Mouse (Mus musculus): Measurements from ENCODE around the gene Lin37. TPM values are rescaled to one million over a fixed set of nuclear protein-coding genes. Genes with fewer than 3 reads are reported as not detected.

The Lin37 gene
- polyA plus RNA-seq, 1 experiment from 2014 or later, result 49.2 TPM

DNA sequence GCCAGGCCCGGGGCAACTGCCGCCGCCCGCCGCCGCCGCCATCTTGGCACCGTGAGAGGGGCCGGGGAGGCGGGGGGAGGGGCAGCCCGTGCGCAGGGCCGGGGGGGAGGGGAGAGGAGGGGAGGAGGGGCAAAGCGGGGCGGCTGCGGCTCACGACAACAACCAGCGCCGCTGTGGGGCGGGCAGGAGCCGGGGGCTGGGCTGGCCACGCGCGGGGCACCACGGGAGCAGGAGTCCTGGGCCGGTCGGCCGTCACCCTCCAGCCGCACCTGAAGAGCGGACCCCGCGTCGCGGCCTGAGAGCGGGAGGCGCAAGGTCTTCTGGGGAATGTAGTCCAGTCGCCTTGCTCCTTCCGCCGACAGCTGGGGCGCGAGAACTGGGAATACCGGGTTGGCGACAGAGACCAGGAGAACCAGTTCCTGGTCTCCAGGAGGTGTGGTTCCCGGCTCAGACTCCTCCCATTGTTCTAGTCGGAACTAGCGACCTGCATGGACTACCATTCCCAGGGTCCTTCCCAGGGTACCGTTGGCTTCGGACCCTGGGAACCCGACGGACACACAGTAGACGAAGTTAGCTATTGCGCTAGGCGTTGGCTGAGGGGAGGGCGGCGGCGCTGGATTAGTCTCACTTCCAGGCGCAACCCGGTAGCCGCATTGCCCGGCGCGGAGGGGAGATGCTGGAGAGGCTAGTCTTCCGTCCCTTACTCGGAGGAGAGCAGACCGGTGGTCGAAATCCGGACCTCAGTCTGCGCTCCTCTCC, 29.2 kb upstream of the Lin37 start, which contains the start of gene Kmt2b:
Gene Kmt2b, minus strand, starts transcription at position 51 of the 759 bp plus-strand sequence.
- H3K9ac ChIP-seq, result peak within 1 kb of the TSS; percentile 98
- ATAC-seq (ENCODE audit: low FRiP score) (peak; percentile 95), DNase-seq (ENCODE audit: low spot score) (peak; percentile 93)
- no peaks in the 10 kb centered on the region for H3K9me3 ChIP-seq (ENCODE audit: control insufficient read depth, low read length)
- peaks cover 30% of the 10 kb centered on the region for H3K36me3 ChIP-seq (replicated peaks; ENCODE audit: control insufficient read depth, insufficient read depth)
- peak within 1 kb of the TSS; percentile 93 for H3K4me2 ChIP-seq (replicated peaks)
- H3K4me3 ChIP-seq (replicated peaks; ENCODE audit: low read length), result peak within 1 kb of the TSS; percentile 85
- WGBS, result under 1% methylated on average over 57 of the region's 68 CpGs
- peak within 1 kb of the TSS; percentile 94 for H3K27ac ChIP-seq
- no peaks in the 10 kb centered on the region for H3K27me3 ChIP-seq (ENCODE audit: control insufficient read depth, insufficient read depth, low read length)
- H3K4me1 ChIP-seq (replicated peaks; ENCODE audit: control insufficient read depth, insufficient read depth, low read length), result peaks cover 10% of the 10 kb centered on the region

DNA sequence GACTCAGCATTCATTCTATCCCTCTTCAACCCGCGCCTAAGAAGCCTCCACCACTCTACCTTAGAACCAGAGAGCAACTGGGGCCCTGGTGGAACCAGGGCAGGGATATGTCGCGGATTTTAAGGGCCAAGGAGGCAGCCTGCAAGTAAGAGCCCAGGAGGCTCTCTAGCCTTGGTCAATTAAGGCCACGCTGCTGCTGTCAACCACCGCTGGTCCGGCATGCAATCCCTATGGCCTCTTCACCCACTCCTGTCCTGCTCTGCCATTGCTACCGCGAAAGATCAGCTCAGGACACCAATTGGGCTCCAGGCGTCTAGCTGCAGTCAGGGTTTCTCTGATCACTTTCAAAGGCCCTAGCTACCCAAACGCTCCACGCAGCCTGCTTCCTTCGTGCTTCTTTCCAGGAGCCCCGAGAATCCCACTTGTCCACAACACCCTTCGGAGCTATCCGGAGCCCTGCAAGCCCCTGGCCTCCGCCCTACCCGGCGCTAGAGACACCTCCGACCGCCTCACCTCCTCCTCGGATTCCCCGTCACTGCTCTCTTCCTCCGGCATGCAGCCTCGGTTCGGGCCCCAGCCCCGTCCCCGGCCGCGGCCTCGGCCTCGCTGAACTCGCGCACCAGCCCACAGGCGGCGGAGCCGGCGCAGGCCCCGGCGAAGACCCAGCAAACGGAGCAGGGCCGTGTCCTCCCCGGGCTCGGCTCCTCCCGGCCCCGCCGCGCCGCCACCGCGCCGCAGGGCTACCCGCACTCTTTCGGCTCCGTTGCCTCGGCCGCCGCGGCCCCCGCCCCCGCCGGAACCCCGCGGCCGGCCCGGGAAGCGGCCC, 28.4 kb upstream of the Lin37 start:
- Histone ChIP-seq H3K27ac (peak overlapping the region; percentile 94), H3K9me3 (ENCODE audit: control insufficient read depth, low read length) (no peaks in the 10 kb centered on the region), H3K36me3 (replicated peaks; ENCODE audit: control insufficient read depth, insufficient read depth) (peaks cover 38% of the 10 kb centered on the region), H3K4me3 (replicated peaks; ENCODE audit: low read length) (peak overlapping the region; percentile 85), H3K4me1 (replicated peaks; ENCODE audit: control insufficient read depth, insufficient read depth, low read length) (peaks cover 10% of the 10 kb centered on the region), H3K27me3 (ENCODE audit: control insufficient read depth, insufficient read depth, low read length) (no peaks in the 10 kb centered on the region), H3K4me2 (replicated peaks) (peak overlapping the region; percentile 93), H3K9ac (peak overlapping the region; percentile 98)
- DNase-seq (ENCODE audit: low spot score) (peak; percentile 29), ATAC-seq (ENCODE audit: low FRiP score) (peak; percentile 38)
- WGBS, result 1% methylated on average over 53 of the region's 67 CpGs

DNA sequence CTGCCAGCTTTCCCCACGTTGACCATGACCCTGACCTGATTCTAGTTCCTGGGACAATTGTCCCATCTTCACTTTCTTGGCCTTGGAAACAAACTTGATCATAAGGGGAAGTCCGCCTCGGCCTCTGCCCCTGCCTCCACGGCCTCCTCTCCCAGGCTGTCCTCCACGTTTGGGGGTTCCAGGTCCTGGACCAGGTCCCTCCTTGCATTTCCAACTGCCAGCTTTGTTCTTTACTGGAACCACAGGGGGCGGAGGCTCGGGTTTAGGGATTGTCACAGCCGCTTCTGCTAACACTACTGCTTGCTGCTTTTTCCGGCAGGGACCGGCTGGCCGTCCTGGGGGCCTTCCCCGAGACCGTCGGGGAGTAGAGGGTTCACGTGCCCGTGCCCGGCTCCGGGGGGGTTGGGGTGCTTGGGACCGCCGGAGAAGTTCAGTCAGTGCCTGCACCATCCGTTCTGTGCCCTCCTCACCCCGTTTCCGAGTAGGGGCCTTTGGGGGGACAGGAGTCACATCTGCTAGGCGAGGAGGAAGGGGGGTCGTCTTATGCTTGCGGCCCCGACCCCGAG, 26.9 kb upstream of the Lin37 start:
- no peaks in the 10 kb centered on the region for H3K27me3 ChIP-seq (ENCODE audit: control insufficient read depth, insufficient read depth, low read length)
- peak overlapping the region; percentile 98; the same call in 1 of the 2 replicates for H3K9ac ChIP-seq
- peaks cover 10% of the 10 kb centered on the region for H3K4me1 ChIP-seq (replicated peaks; ENCODE audit: control insufficient read depth, insufficient read depth, low read length)
- H3K4me3 ChIP-seq (replicated peaks; ENCODE audit: low read length), result peak overlapping the region; percentile 85
- DNase-seq (ENCODE audit: low spot score), result no peak
- no peaks in the 10 kb centered on the region for H3K9me3 ChIP-seq (ENCODE audit: control insufficient read depth, low read length)
- H3K27ac ChIP-seq, result no peak overlapping the region
- peak overlapping the region; percentile 93 for H3K4me2 ChIP-seq (replicated peaks)
- no peak for ATAC-seq (ENCODE audit: low FRiP score)
- 91% methylated on average over 28 of the region's 28 CpGs for WGBS
- peaks cover 53% of the 10 kb centered on the region for H3K36me3 ChIP-seq (replicated peaks; ENCODE audit: control insufficient read depth, insufficient read depth)

DNA sequence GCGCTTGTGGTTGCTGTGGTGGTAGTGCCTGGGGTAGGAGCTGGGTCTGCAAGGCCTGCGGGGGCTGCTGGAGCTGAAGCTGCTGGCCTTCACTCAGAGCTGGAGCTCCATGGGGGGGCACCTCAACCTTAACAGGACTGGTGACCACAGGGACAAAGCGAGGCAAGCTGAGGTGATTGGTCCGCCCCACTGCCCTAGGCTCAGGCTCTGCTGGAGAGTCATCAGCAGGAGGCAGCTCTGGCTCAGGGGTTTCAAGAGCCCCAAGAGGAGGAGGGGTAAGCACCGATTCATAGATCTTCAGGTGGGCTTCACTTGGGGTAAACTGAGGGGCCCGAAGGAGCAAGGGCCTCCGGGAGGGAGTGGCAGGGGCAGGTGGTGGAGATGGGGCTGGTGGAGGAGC, 25.5 kb upstream of the Lin37 start:
- DNase-seq (ENCODE audit: low spot score) (no peak), ATAC-seq (ENCODE audit: low FRiP score) (no peak)
- Histone ChIP-seq H3K9ac (no peak overlapping the region), H3K9me3 (ENCODE audit: control insufficient read depth, low read length) (no peaks in the 10 kb centered on the region), H3K27ac (no peak overlapping the region), H3K4me1 (replicated peaks; ENCODE audit: control insufficient read depth, insufficient read depth, low read length) (peaks cover 10% of the 10 kb centered on the region), H3K4me2 (replicated peaks) (no peak overlapping the region), H3K27me3 (ENCODE audit: control insufficient read depth, insufficient read depth, low read length) (no peaks in the 10 kb centered on the region), H3K4me3 (replicated peaks; ENCODE audit: low read length) (no peak overlapping the region), H3K36me3 (replicated peaks; ENCODE audit: control insufficient read depth, insufficient read depth) (peaks cover 67% of the 10 kb centered on the region)
- 94% methylated on average over 7 of the region's 7 CpGs for WGBS

DNA sequence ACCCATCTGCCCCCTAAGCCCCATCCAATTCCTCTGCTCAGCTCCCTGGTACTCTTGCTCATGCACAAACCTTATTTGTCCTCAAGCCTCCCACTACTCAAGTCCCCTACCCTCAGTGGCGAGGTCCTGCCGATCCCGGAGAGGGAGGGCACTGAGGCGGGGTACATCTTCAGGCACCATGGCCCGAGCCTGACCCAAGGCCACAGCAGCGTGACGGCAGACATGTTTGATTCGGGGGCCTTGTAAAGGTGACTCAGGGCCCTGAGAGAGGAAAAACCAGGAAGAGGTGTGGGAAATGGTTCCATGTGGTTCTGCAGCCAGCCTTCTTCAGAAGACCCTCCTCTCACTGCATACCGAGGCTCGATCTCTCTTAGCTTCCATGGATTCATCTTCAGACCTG, 24.7 kb upstream of the Lin37 start:
- Histone ChIP-seq H3K4me3 (replicated peaks; ENCODE audit: low read length) (no peak overlapping the region), H3K27ac (no peak overlapping the region), H3K27me3 (ENCODE audit: control insufficient read depth, insufficient read depth, low read length) (no peaks in the 10 kb centered on the region), H3K4me1 (replicated peaks; ENCODE audit: control insufficient read depth, insufficient read depth, low read length) (peaks cover 10% of the 10 kb centered on the region), H3K9me3 (ENCODE audit: control insufficient read depth, low read length) (no peaks in the 10 kb centered on the region), H3K9ac (no peak overlapping the region), H3K4me2 (replicated peaks) (no peak overlapping the region), H3K36me3 (replicated peaks; ENCODE audit: control insufficient read depth, insufficient read depth) (peaks cover 75% of the 10 kb centered on the region)
- no peak for DNase-seq (ENCODE audit: low spot score)
- ATAC-seq (ENCODE audit: low FRiP score), result no peak
- WGBS, result 94% methylated on average over 10 of the region's 10 CpGs

DNA sequence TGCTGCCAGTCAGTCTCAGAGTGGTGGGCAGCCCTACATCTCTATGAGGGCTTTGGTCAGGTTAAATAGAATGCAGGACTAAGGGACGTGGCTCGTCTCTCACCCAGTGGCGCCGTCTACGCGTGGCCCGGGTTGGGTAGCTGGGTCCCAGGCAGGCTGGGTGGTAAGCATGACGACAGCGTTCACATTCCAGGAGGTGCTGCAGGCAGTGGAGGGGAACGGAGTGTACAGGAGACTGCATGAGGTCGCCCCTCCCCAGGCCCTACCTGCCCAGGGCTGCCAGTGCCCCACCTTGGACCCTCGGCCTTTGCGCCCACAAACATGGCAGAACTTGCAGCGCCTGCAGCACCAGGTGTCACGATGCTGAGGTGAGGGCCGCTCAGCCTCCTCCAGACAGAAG, 21.9 kb upstream of the Lin37 start:
- Histone ChIP-seq H3K4me2 (replicated peaks) (no peak overlapping the region), H3K9me3 (ENCODE audit: control insufficient read depth, low read length) (no peaks in the 10 kb centered on the region), H3K27me3 (ENCODE audit: control insufficient read depth, insufficient read depth, low read length) (no peaks in the 10 kb centered on the region), H3K4me1 (replicated peaks; ENCODE audit: control insufficient read depth, insufficient read depth, low read length) (peaks cover under 1% of the 10 kb centered on the region; the same call in 1 of the 2 replicates), H3K9ac (no peak overlapping the region), H3K36me3 (replicated peaks; ENCODE audit: control insufficient read depth, insufficient read depth) (peaks cover 100% of the 10 kb centered on the region), H3K27ac (no peak overlapping the region), H3K4me3 (replicated peaks; ENCODE audit: low read length) (no peak overlapping the region)
- WGBS, result 95% methylated on average over 16 of the region's 16 CpGs
- DNase-seq (ENCODE audit: low spot score) (no peak), ATAC-seq (ENCODE audit: low FRiP score) (no peak)

DNA sequence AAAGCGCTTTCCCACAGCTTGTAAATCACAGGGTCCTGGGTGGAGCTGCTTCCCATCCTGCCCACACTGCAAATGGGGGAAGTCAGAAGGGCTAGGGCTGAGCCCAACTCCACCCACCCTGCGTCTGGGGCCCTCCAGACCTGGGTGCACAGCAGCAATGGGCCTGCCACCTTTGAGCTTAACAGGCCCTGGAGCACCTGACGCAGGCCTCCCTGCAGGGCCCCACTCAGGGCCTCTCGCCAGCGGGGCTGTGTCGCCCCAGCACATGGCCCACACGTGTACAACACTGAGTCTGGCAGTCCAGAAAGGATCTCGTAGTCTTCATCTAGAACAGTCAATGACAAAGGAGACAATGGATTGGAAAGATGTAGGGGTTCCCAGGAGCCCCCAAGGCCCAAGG, 20.3 kb upstream of the Lin37 start:
- Histone ChIP-seq H3K4me1 (replicated peaks; ENCODE audit: control insufficient read depth, insufficient read depth, low read length) (no peaks in the 10 kb centered on the region), H3K4me3 (replicated peaks; ENCODE audit: low read length) (no peak overlapping the region), H3K4me2 (replicated peaks) (no peak overlapping the region), H3K27ac (no peak overlapping the region), H3K27me3 (ENCODE audit: control insufficient read depth, insufficient read depth, low read length) (no peaks in the 10 kb centered on the region), H3K9me3 (ENCODE audit: control insufficient read depth, low read length) (no peaks in the 10 kb centered on the region), H3K9ac (no peak overlapping the region), H3K36me3 (replicated peaks; ENCODE audit: control insufficient read depth, insufficient read depth) (peaks cover 100% of the 10 kb centered on the region)
- 96% methylated on average over 8 of the region's 8 CpGs for WGBS
- no peak for ATAC-seq (ENCODE audit: low FRiP score)
- DNase-seq (ENCODE audit: low spot score), result no peak

DNA sequence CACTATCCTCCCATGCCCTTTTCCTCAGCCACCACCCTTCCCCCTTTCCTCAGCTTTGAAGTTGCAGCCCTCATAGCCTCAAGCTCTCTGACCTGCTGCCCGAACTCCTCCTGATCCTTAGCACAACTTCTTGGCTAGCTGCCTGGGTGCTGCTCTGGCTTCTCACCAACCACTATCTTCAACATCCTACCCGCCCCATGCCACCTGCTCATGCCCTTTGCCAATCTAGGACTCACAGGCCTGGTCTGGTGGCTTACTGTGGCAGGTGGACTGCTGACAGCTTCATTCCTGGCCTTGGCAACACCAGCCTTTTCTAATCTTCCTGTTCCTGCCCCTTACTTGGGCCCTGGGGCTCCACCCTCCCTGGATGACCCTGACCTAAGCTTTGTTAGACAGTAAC, 13.3 kb upstream of the Lin37 start:
- WGBS, result 83% methylated on average over 2 of the region's 2 CpGs
- H3K27me3 ChIP-seq (ENCODE audit: control insufficient read depth, insufficient read depth, low read length), result no peaks in the 10 kb centered on the region
- H3K27ac ChIP-seq, result no peak overlapping the region
- H3K9me3 ChIP-seq (ENCODE audit: control insufficient read depth, low read length), result no peaks in the 10 kb centered on the region
- no peaks in the 10 kb centered on the region for H3K4me1 ChIP-seq (replicated peaks; ENCODE audit: control insufficient read depth, insufficient read depth, low read length)
- peaks cover 100% of the 10 kb centered on the region for H3K36me3 ChIP-seq (replicated peaks; ENCODE audit: control insufficient read depth, insufficient read depth)
- no peak overlapping the region for H3K4me2 ChIP-seq (replicated peaks)
- DNase-seq (ENCODE audit: low spot score) (no peak), ATAC-seq (ENCODE audit: low FRiP score) (no peak)
- H3K4me3 ChIP-seq (replicated peaks; ENCODE audit: low read length), result no peak overlapping the region
- no peak overlapping the region for H3K9ac ChIP-seq

DNA sequence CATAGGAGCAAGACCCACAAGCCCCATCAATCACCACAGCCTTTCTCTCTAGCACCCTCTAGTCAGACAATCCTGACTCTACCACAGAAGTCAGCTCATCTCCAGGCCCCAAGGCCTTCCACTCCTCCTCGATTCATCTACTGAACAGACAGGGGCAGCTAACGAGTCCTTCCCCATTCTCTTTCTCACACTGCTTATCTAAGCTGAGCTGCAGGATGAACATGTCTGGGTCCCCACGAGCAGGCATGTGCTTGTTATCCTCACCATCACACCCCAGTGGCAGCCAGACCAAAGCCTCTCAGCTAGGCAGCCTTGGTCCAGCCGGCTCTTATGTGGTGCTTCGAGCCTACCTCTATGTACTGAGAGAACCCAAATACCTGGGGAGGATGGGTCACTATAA, 12.8 kb upstream of the Lin37 start:
- no peak overlapping the region for H3K9ac ChIP-seq
- WGBS, result 92% methylated on average over 5 of the region's 5 CpGs
- no peak for ATAC-seq (ENCODE audit: low FRiP score)

More for the DNA sequence above, 12.8 kb upstream of the Lin37 start:
- H3K36me3 ChIP-seq (replicated peaks; ENCODE audit: control insufficient read depth, insufficient read depth), result peaks cover 99% of the 10 kb centered on the region
- no peak overlapping the region for H3K4me3 ChIP-seq (replicated peaks; ENCODE audit: low read length)
- DNase-seq (ENCODE audit: low spot score), result no peak
- H3K27me3 ChIP-seq (ENCODE audit: control insufficient read depth, insufficient read depth, low read length), result no peaks in the 10 kb centered on the region
- H3K9me3 ChIP-seq (ENCODE audit: control insufficient read depth, low read length), result no peaks in the 10 kb centered on the region
- no peaks in the 10 kb centered on the region for H3K4me1 ChIP-seq (replicated peaks; ENCODE audit: control insufficient read depth, insufficient read depth, low read length)
- no peak overlapping the region for H3K27ac ChIP-seq
- H3K4me2 ChIP-seq (replicated peaks), result no peak overlapping the region

Measured in hindbrain, embryonic 14.5 days (tissue).